Mouse (Mus musculus): ENCODE data around the gene Rps2.

The Rps2 gene

DNA sequence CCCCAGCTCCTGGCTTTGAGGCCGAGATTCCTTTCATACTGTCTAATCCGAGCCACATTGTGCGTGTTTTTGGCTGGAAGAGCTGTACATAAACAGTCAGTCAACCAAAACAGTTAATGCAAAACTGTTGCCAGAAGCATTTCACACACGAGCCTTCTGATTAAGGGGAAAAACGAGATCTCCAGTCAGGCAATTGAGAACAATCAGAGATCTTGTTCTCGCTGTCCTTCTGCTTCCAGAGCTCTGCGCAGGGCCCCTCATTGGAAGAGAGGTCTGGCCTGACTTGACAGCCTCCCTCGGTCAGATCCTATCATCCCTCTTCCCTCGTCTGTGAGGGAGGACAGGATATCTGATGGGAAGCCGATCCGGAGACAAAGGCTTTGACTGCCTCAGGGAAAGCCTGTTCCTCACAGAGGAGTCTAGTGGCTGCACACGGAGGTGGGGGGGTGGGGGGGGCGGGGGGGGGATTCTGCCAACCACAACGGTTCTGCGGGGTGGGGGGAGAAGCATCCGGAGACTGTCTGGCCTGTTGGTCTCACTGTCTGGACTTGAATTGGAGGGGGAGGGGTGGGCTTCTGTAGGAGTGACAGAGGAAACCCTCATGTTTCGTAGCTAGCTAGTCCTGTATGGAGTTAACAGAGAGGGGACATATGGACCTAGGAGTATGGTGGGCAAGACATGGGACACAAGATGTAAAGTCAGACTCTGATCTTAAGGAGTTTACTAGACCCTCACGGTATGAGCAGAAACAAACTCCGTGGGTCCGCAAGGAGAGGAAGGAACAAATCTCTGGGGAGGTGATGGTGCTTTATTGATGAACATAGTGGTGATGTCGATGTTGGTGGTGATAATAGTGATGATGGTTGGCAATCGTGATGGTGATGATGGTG is 47.3 kb downstream of the Rps2 start:
- DNase-seq (ENCODE audit: extremely low read depth, insufficient read length, low spot score), result no peak

DNA sequence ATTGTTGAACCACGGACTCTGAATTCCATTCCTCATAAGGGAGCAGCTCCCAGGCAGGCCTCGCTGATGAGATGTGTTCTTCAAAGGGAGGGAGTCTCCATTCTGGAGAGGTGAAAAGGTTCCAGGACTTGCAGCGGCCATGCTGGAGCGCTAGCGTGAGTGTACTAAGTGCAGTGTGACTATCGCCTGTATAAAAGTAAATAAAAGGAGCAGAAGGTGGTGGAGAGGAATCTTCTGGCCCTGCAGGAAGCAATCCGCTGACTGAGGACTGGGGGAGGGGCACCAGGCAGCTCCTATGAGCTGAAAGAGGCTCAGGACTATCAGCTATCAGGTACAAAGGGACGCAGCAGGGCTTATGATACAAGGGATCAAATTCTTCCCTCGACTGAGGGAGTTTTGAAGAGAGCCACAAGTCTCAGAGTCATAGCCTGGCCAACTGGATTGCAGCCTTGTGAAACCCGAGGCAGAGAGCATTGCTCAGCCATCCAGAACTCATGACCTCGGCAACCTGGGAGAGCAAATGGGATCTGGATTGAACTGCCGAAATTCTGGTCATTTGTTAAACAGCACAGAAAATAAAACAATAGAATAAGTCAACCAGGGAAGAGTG is 48.5 kb downstream of the Rps2 start:
- DNase-seq (ENCODE audit: extremely low read depth, insufficient read length, low spot score), result no peak

DNA sequence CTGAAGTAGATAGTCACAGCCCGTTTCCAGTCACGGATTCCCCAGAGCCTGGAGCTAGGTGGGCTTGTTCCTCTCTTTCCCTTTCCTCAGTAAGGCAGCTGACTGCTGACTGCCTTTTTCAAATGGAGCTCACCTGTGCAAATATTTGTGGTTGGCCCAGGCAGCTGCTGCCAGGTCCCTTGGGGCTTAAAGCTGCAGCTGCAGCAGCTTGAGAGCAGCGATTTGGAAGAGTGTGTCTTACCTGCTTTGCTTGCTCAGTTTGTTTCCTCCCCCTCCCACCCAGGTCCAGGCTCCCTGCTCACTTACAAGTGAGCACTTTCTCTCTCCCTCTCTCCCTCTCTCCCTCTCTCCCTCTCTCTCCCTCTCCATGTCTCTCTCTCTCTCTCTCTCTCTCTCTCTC is 51.2 kb downstream of the Rps2 start:
- no peak for DNase-seq (ENCODE audit: extremely low read depth, insufficient read length, low spot score)

Data from 3134 (cell line).